Mouse (Mus musculus): ENCODE data around the gene Fam20c.

Fam20c gene

DNA sequence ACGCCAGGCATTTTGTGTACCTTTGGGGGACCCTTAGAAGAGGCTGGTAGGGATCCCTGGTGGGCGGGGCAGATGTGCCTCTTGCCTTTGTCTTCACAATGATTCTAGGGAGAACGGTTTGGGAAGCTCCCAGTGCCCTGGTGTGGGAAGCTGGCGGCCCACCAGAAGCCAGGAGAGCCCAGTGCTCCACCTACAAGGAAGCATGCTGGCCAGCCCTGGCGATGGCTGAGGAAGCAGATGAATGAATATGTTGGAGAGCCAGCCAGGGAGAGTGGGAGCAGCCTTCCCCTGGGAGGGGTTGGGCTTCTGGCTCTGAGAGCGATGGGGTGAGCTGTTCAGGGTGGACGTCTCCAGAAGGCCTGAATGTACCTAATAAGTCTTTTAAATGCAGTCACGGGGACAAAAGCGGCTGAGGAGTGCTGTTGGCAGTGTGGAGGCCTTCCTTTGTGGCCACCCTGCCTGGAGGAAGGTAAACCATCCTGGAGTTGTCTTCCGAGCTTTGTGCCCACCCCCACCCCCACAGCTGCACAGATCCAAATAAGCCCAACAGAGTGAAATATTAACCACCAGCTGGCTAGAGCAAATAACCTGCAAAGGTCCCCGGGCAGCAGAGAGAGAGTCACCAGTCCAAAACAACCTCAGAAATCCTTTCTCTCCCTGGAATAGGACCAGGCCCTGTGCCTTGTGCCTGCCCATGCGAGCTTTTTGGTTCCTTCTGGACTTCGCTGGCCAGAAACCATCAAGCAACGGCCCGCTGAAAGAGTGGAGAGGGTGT is 2.2 kb downstream of the Fam20c start:
- no peak for DNase-seq (ENCODE audit: low read depth in 1 of 2, low spot score in 2 of 2)

DNA sequence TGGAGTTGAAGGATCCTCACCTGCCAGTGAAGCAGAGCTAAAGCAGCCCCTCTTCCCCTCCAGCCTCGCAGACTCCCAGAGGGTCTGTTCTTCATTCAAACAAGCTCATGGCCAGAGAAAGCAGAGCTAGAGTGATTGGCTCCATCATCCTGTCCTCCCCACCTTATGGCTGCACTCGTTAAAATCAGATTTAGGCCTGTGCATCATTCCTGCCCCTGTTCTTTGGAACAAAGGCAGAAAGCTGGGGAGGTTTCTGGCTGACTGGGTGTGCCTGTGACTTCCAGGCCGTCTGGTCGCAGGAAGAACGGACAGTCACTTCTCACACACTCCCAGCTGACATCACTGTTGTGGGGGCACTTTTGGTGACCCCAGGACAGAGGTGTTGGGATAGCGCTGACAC is 2.8 kb downstream of the Fam20c start:
- DNase-seq (ENCODE audit: low read depth in 1 of 2, low spot score in 2 of 2): no peak

DNA sequence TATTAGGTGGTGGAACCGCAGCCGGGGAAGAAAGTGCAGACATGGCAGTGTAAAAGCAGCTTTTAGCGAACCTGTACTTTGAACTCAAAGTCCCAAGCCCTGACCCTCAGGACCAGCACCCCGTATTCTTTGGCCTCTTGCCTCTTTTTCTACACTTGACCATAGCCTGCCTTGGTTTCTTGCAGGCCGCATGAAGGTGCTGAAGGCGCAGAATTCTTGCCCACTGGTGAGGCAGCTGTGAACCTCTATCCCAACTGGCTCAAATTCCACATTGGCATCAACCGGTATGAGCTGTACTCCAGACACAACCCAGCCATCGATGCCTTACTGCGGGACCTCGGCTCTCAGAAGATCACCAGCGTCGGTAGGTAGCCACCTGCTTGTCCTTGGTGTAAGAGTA is 3.3 kb downstream of the Fam20c start:
- DNase-seq (ENCODE audit: low read depth in 1 of 2, low spot score in 2 of 2): no peak

DNA sequence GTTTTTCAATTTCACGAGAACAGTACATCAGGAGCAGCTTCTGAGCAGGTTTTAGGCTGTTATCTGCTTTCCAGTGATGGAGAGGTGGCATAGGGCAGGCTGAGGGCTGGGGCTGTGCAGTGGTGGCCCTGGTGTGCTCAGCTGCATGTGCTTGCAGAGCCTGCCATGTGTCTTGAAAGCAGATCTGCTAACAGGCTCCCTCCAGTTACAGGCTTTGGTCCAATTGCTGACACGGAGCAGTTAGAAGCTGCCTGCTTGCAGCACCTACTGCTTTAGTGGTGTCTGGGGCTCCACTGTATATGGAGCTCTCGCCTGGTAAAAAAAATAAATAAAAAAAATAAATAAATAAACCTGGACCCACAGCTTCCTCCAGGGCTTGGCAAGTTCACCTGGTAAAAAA is 4.2 kb downstream of the Fam20c start:
- DNase-seq (ENCODE audit: low read depth in 1 of 2, low spot score in 2 of 2): no peak

DNA sequence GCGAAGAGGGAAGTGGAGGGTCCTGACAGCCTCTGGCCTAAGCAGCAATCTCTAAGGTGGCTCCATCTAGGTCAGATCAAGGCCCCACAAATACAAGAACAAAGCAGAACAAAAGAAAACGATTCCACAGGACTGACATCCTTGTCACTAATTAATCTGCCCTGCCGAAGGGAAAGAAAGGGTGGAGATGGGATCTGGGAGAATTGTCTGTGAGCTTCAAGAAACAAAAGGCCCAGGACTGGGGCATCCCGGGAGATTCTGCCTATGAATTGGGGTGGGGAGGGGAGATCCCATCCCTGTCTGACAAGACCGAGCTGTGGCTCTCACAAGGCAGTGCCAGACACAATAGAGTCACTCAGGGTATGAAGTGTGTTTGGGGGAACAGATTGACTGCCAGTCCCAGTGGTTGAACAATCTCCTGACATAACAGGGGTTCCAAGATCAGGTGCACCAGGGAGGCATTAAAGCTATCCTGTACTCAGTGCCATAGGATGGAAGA is 7.6 kb downstream of the Fam20c start:
- DNase-seq (ENCODE audit: low read depth in 1 of 2, low spot score in 2 of 2): no peak

DNA sequence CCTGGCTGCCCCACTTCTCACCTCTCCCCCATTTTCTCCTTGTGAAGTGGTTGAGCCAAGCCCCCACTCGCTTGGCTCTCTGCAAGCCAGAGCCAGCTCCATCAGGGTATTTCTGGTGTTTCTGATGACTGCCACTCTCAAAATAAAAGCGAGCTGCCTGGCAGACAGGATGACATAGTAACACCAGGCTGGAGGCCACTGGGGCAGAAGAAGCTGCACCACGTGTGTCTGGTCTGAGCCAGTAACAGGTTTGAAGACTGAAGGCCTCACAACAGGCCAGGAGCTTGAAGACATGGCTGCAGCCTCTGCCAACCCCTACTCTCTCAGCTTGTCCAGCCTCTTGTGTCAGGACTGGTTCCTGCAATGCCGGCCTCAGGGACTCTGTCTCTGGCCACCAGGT is 8.0 kb downstream of the Fam20c start:
- DNase-seq (ENCODE audit: low read depth in 1 of 2, low spot score in 2 of 2): no peak

DNA sequence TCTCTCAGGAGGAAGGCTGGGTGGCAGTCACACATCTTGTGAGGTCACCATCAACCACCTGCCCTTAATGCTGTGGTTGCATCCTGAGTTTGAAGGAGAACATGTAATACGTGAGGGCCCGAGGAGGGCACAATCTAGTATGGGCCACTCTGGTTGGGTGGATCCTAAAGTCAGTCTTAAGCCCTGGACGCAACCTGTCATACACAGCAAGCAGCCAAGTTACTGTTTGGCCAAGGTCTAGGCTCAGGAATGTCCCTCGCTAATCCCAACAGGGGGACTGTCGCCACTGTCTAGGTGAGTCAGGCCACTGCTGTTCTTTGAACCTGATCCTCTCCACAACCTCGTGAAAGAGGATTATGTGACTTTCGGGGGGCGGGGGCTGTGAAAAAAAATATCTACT is 10.3 kb downstream of the Fam20c start:
- no peak for DNase-seq (ENCODE audit: low read depth in 1 of 2, low spot score in 2 of 2)

DNA sequence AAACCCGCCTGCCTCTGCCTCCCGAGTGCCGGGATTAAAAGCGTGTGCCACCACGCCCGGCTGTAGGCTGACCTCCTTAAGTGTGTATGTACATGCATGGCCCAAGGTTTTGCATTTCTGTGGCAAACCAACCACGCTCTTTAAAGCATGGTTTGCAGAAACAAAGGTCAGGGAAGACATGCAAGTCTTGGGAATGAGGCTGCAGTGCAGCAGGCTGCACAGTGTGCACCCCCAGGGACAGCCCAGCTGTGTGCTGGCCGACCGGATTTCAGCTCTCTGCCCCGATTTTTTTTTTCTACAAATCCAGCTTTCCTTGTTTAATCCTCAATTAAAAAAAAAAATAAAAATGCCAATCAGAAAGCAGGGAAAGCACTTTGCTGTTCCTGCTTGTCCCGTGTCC is 13.3 kb downstream of the Fam20c start:
- DNase-seq (ENCODE audit: low read depth in 1 of 2, low spot score in 2 of 2): no peak

DNA sequence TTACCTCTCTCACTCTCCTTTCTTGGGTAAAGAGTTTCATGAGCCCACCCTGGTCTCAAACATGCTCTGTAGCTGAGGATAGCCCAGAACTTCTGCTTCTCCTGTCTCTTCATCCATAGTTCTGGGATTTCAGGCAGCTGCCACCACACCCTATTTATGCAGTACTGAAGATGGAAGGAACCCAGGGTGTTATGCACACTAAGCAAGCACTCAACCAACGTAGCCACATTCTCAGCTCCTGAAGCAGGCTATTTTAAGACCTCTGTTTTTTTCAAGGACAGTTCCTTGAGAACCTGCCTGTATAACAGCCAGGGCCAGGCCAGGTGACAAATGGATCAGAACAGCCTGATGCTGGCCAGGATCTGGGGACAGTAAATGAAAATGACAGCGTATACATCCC is 14.4 kb downstream of the Fam20c start:
- DNase-seq (ENCODE audit: low read depth in 1 of 2, low spot score in 2 of 2): no peak

DNA sequence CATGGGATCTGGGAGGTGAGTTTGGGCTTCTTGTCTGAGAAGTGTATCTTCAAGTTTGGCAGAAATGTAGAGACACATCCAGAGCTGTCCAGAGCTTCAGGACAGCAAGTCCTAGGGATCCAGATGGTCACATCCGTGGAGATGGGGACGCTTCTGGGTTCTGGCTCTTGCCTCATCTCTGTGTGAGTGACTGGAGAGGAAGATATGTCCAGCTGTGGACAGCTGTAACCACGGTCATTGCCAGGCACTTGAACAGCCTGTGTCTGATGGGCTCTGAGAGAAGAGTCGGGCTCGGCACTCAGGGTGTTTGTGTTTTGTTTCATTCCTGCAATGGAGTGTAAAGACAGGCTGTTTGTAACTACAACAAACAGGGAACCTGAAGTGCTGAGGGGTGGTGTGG is 14.8 kb downstream of the Fam20c start:
- DNase-seq (ENCODE audit: low read depth in 1 of 2, low spot score in 2 of 2): no peak

DNA sequence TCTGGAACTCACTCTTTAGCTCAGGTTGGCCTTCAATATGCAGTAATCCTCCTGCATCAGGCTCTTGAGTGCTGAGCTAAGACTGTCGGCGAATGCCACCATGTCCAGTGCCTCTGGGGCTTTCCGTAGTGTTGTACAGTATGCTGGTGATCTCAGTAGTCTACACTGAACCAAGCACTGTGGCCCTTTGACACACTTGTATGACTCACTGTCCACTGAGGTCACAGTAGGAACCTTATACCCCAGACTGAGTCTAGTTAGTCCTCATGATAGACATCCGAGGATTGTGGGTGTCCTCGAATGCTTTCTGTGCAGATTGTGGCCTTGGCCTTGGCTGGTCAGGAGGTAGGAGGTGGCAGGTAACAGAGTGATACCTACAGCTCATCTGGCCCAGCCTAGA is 20.8 kb downstream of the Fam20c start:
- DNase-seq (ENCODE audit: low read depth in 1 of 2, low spot score in 2 of 2): no peak

DNA sequence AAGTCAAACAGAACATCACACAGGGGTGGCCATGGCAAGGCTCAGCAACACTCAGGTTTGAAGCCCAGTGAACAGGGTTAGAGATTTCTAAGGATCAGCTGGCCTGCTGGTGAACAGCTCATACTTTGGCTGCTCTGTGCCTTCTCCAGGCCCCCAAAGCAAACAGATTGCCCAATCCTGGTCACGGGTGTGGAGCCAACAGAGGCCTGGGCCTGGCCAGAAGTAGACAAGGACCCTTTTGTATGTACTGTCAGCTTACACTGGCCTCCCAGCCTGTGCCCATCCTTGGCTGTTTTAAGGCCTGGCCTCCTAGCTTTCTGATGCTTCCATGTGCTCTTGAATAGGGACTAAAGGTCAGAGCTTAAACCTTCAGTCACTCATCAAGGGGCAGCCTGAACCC is 22.0 kb downstream of the Fam20c start:
- DNase-seq (ENCODE audit: low read depth in 1 of 2, low spot score in 2 of 2): no peak

DNA sequence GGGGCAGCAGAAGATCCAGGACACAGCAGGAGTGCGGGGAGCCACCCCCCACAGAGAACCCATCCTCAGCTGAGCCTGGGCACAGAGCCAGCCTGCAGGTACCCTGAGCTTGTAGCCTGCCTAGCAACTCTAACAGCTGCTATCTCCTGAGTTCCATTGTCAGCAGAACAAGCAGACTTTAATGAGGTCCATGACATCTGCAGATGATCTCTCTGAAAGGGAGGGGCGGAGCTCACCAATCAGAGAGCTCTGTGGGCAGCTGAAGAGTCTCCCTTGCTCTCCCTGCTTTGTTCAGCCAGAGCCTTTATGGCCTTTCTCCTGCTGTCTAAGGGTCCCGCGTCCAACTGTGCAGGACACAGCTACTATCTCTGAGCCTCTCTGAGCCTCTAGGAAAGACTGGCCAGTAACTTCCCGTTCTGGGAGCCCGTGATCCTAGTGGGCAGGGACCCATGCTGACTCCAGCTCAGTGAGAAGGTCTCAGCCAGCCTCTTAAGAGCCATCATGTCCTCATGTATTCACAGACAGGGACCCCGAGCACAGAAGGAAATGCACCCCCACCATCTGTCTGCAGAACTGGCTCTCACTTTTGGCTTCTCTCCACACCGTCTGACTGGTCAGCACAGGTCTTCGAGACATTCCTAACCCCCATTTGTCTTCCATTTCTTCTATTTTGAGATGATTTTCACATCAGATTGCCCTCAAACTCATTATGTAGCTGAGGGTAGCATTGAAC is 24.6 kb downstream of the Fam20c start:
- no peak for DNase-seq (ENCODE audit: low read depth in 1 of 2, low spot score in 2 of 2)

DNA sequence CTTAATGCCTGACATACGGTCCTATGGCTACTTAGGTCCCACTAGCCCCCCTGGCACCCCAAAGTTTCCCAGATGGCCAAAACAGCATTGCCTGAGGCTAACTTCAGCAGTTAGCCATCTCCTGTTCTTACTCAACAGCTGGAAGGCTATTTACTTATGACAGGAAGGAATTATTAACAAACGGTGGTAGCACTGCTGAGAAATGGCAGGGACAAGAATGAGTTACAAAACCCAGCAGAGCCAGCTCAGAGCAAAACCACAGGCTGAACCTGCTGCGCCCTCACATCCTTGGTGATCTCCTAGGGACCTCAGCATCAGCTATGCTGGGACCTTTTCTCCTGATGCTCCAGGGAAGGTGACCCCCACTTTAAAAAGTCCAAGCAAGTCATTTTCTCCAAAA is 25.3 kb downstream of the Fam20c start:
- DNase-seq (ENCODE audit: low read depth in 1 of 2, low spot score in 2 of 2): no peak

DNA sequence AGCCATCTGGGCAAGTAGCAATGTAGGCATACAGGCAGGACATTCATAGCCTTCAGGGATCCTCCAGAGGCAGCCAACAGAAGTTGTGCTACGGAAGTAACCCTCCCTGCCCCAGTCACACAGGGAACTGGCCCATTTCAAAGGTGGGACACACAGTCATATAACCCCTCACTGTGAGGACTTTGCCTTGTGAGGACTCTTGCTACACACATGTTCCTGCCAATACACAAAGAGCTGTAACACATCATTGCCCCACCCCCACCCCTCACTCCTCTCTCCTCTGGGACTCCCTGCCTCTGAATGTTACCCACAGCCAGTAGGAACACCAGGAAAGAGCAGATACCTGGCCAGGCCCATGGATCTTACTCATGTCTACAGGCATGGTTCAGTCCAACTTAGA is 28.4 kb downstream of the Fam20c start:
- no peak for DNase-seq (ENCODE audit: low read depth in 1 of 2, low spot score in 2 of 2)

DNA sequence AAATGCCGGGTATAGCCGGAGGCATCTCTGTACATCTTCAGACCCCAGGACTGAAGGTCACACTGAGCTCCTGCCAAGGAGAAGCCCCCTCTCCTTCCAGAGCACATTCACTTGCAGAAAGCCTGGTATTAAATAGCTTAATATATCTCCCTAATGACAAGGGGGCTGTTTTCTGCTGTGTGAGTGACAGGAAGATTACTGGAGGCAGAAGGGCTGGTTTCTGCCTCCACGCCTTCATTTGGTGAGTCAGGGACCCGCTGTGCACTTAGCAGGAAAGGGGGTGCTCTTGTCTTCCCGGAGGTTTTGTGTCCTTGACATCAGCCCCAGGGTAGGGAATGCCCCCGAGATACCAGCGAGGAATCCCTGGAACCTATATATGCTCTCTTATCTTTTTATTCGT is 28.9 kb downstream of the Fam20c start:
- DNase-seq (ENCODE audit: low read depth in 1 of 2, low spot score in 2 of 2): no peak

DNA sequence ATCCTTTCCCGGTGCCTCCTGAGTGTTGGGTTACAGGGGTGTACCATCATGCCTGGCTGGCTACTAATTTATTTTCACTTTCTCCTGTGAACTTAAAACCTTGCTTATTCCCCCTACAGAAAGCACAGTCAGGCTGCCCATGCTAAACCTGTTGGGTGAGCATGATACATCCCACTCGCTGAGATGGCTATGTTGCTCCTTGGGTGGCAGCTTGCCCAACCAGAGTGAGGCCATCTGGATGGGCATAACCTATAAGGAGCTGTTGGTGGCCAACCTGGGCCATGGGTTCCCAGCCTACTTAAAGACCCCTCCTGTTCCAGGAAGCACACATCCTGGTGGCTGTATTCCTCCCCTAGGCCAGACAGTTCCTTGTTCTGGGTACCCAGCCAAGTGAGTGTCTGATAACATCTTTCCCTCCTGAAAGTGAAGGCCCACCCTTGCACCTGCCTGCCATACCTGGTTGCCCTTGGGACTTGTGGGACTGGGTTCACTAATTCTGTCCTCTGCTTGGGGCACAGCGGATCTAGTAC is 31.7 kb downstream of the Fam20c start:
- DNase-seq (ENCODE audit: low read depth in 1 of 2, low spot score in 2 of 2): no peak

DNA sequence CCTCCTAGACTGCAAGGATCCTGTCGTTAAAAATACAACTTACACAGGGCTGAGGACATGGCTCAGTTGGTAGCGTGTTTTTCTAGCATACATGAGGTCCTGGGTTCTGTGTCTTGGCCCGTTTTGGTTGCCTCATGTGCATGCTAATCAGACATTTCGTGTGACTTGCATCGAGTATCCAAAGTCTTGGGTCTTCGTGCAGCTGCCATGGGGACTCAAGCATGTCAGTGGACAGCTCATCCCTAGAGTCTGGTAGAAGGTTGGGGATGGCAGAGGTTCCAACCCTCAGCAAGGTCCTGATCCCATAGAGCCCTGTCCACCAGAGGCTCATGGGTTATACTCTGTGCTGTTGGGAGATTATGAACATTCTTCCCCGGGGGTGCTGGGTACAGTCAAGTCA is 33.3 kb downstream of the Fam20c start:
- DNase-seq (ENCODE audit: low read depth in 1 of 2, low spot score in 2 of 2): no peak

DNA sequence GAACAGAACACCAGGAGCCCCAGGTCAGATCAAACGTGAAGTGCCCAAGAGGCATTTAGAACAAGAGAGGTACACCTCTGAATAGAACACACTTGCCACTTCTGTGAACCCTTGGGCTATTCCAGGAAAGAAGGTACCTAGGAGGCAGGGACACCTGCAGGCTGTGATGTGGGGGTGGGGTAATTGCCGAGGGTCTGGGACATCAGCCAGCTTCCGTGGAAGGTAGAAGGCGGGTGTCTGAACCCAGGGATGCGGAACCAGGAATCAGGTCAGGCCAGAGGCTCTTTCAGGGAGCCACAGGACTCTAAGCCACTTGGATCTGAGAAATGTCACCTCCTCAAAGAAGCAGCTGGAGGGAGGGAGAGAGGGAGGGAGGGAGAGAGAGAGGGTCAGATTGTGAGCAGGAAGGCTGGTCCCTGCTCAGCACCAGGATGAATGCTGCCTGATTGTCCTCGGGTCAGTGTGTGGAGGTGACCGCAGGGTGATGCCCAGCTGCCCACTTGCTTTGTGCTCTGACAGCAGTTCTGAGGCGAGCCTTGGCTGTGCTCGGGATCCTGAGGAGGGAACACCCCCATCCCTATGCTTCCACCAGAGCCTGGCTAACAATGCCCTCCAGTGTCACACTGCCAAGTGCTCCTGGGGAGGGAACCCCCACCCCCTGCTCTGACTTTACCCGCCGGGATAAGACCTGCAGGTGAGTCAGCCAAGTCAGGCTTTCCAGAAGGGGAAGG is 34.3 kb downstream of the Fam20c start:
- DNase-seq (ENCODE audit: low read depth in 1 of 2, low spot score in 2 of 2): no peak

DNA sequence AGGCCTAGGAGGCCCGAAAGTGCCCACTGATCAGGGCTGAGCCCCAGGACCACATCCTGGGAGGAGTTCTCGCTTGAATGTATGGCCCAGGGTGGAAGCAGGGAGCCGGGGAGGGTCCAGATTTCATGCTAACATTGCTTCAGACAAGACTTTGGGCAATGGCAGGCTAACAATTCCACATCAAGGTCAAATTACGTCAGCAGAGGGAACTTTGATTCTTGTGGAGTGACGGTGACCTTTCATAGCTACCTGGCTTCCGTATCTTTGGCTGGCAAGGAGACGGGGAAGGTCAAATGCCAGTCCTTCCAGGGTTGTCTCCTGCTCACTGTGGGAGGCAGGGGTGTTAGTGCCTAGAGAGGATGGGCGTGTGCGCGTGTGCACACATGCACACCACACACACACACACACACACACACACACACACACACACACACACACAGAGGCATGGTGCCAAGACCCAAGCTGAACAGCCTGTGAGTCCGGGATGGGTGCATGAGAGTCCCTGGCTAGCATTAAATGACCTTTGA is 36.7 kb downstream of the Fam20c start:
- no peak for DNase-seq (ENCODE audit: low read depth in 1 of 2, low spot score in 2 of 2)

DNA sequence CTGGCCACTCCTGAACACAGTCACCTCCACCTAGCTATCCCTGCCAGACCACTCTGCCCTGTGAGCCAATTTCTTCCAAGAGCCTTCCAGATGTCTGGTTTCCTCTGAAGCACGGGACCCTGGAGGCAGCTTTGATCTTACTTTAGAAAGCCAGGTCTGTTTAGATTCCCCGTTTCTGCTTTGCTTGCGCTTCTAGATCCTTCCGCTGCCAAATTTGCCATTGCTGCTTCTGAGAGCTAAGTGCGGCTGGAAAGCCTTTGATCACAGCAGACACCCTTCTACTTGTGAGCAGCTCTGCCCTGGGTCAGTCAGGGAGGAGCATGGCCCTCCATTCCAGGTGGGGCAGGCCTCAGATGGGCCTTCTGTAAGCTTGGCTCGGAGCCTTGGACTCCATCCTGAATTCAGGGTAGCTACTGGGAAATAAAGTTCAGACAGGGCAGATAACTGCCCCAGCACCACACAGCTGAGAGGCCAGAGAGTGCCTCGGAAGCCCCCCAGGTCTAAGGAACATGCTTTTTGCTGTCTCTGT is 47.3 kb downstream of the Fam20c start:
- no peak for DNase-seq (ENCODE audit: low read depth in 1 of 2, low spot score in 2 of 2)

Data from monocyte, adult 2 months (primary cell).